Mouse (Mus musculus) testis, adult 2 months (tissue): ENCODE data around the gene Kcnt1.
"Not testable (repeated sequence)": the region's sequence is repeated elsewhere in the genome, so short reads cannot be mapped to it uniquely, and the experiment has no call there.

Experiments used
- CTCF ChIP-seq: fragments of 200-500 bp; IDR thresholded peaks from 2 replicates; pipeline ENCODE4 v1.5.1; 2012; ENCODE audit warnings: low read depth, mild to moderate bottlenecking, inconsistent platforms, low read length, moderate library complexity; ENCODE audit not compliant: control insufficient read depth, insufficient read depth, insufficient replicate concordance
- POLR2A ChIP-seq: fragments of 200-500 bp; IDR thresholded peaks from 2 replicates; pipeline ENCODE4 v1.6.1; 2012; ENCODE audit warnings: low read depth, mild to moderate bottlenecking, inconsistent platforms, low read length, moderate library complexity; ENCODE audit not compliant: control insufficient read depth

DNA sequence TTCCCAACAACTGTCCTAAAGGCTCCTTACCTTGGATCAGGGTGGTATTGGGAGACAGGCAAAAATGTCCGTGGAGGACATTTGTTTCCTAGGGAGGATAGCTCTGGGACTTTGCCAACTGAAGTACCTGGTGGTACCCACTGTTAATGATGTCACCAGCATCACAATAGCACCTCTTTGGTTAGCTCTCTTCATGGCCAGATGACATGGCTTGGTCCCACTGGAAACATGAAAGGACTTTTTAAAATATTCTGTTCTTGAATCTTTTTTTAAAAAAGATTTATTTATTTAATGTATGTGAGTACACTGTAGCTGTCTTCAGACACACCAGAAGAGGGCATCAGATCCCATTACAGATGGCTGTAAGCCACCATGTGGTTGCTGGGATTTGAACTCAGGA is 47.8 kb upstream of the Kcnt1 start, which contains the start of gene Glt6d1:
- not testable (repeated sequence) for TF ChIP-seq CTCF, POLR2A
